Mouse (Mus musculus): ENCODE data around the gene Fam149b. TPM values are rescaled to one million over a fixed set of nuclear protein-coding genes. Genes with fewer than 3 reads are reported as not detected.
A peak's percentile ranks its signal among the peaks of the same experiment; 100 is the strongest.
"Not testable (repeated sequence)": the region's sequence is repeated elsewhere in the genome, so short reads cannot be mapped to it uniquely, and the experiment has no call there.

The Fam149b gene
- 31.1 and 34.8 TPM in 2 replicates for polyA plus RNA-seq (2015; fragmentation: Nextera tagmentation; extraction: Ambion mirVana)

GRCm38 (mm10) chr14:20347991-20348541 is at the start of gene Fam149b, which contains the start of gene Ecd:
TSS of gene Fam149b (plus strand) at chr14:20348162.
TSS of gene Ecd (minus strand) at chr14:20348121.
- peak within 1 kb of the TSS; percentile 94 for H3K9ac ChIP-seq
- no peaks in the 10 kb centered on the region for H3K27me3 ChIP-seq
- H3K27ac ChIP-seq, result peak within 1 kb of the TSS; percentile 92
- ATAC-seq (ENCODE audit: insufficient number of reproducible peaks, low FRiP score, low TSS enrichment, low read depth), result peak; percentile 97
- WGBS, result under 1% methylated on average over 42 of the region's 42 CpGs
- peaks cover 32% of the 10 kb centered on the region for H3K36me3 ChIP-seq
- H3K9me3 ChIP-seq, result no peaks in the 10 kb centered on the region
- H3K4me2 ChIP-seq, result peak within 1 kb of the TSS; percentile 67
- peaks cover 3% of the 10 kb centered on the region; the same call in 1 of the 2 replicates for H3K4me1 ChIP-seq
- peak within 1 kb of the TSS; percentile 78 for H3K4me3 ChIP-seq

GRCm38 (mm10) chr14:20305085-20305484 is 42.9 kb upstream of the Fam149b start:
- H3K36me3 ChIP-seq, result peaks cover 26% of the 10 kb centered on the region
- H3K27ac ChIP-seq; ATAC-seq (ENCODE audit: insufficient number of reproducible peaks, low FRiP score, low TSS enrichment, low read depth); H3K27me3 ChIP-seq; H3K9ac ChIP-seq; H3K9me3 ChIP-seq; H3K4me2 ChIP-seq; H3K4me3 ChIP-seq; H3K4me1 ChIP-seq: not testable (repeated sequence)
- 53% methylated on average over 2 of the region's 2 CpGs for WGBS

GRCm38 (mm10) chr14:20315137-20315536 is 32.8 kb upstream of the Fam149b start:
- 57% methylated on average over 1 of the region's 1 CpGs for WGBS
- no peak for ATAC-seq (ENCODE audit: insufficient number of reproducible peaks, low FRiP score, low TSS enrichment, low read depth)
- H3K36me3 ChIP-seq, result peaks cover 60% of the 10 kb centered on the region
- H3K27me3 ChIP-seq, result no peaks in the 10 kb centered on the region
- H3K27ac ChIP-seq, result no peak overlapping the region
- no peak overlapping the region for H3K9ac ChIP-seq
- no peaks in the 10 kb centered on the region for H3K9me3 ChIP-seq
- H3K4me2 ChIP-seq, result no peak overlapping the region
- H3K4me3 ChIP-seq, result no peak overlapping the region
- no peaks in the 10 kb centered on the region for H3K4me1 ChIP-seq

- H3K9me3 ChIP-seq, result no peaks in the 10 kb centered on the region
- no peak overlapping the region for H3K9ac ChIP-seq
- H3K4me1 ChIP-seq, result no peaks in the 10 kb centered on the region
- no peak for ATAC-seq (ENCODE audit: insufficient number of reproducible peaks, low FRiP score, low TSS enrichment, low read depth)
- H3K27me3 ChIP-seq, result no peaks in the 10 kb centered on the region
- 78% methylated on average over 3 of the region's 3 CpGs for WGBS
- peaks cover 62% of the 10 kb centered on the region for H3K36me3 ChIP-seq
- no peak overlapping the region for H3K4me3 ChIP-seq
- H3K27ac ChIP-seq, result no peak overlapping the region
- H3K4me2 ChIP-seq, result no peak overlapping the region
Measured at GRCm38 (mm10) chr14:20319420-20319819, 28.5 kb upstream of the Fam149b start.

GRCm38 (mm10) chr14:20324196-20324595 is 23.8 kb upstream of the Fam149b start:
- Histone ChIP-seq H3K9ac (no peak overlapping the region), H3K4me3 (no peak overlapping the region), H3K27ac (no peak overlapping the region), H3K27me3 (no peaks in the 10 kb centered on the region), H3K4me1 (no peaks in the 10 kb centered on the region), H3K36me3 (peaks cover 77% of the 10 kb centered on the region), H3K4me2 (no peak overlapping the region), H3K9me3 (no peaks in the 10 kb centered on the region)
- ATAC-seq (ENCODE audit: insufficient number of reproducible peaks, low FRiP score, low TSS enrichment, low read depth), result no peak
- 96% methylated on average over 9 of the region's 9 CpGs for WGBS

- ATAC-seq (ENCODE audit: insufficient number of reproducible peaks, low FRiP score, low TSS enrichment, low read depth), result no peak
- no peaks in the 10 kb centered on the region for H3K9me3 ChIP-seq
- H3K4me2 ChIP-seq, result no peak overlapping the region
- H3K36me3 ChIP-seq, result peaks cover 77% of the 10 kb centered on the region
- H3K9ac ChIP-seq, result no peak overlapping the region
- WGBS, result 68% methylated on average over 9 of the region's 9 CpGs
- no peaks in the 10 kb centered on the region for H3K27me3 ChIP-seq
- no peak overlapping the region for H3K4me3 ChIP-seq
- no peaks in the 10 kb centered on the region for H3K4me1 ChIP-seq
- no peak overlapping the region for H3K27ac ChIP-seq
Measured at GRCm38 (mm10) chr14:20328474-20328873, 19.5 kb upstream of the Fam149b start.

GRCm38 (mm10) chr14:20331316-20331715 is 16.6 kb upstream of the Fam149b start:
- Histone ChIP-seq H3K36me3 (peaks cover 86% of the 10 kb centered on the region), H3K4me3 (no peak overlapping the region), H3K9ac (no peak overlapping the region), H3K4me1 (no peaks in the 10 kb centered on the region), H3K4me2 (no peak overlapping the region), H3K9me3 (no peaks in the 10 kb centered on the region), H3K27me3 (no peaks in the 10 kb centered on the region), H3K27ac (no peak overlapping the region)
- ATAC-seq (ENCODE audit: insufficient number of reproducible peaks, low FRiP score, low TSS enrichment, low read depth), result no peak
- WGBS, result 81% methylated on average over 4 of the region's 4 CpGs

GRCm38 (mm10) chr14:20339415-20339814 is 8.5 kb upstream of the Fam149b start:
- Histone ChIP-seq H3K9me3 (no peaks in the 10 kb centered on the region), H3K36me3 (peaks cover 58% of the 10 kb centered on the region), H3K4me2 (no peak overlapping the region), H3K9ac (no peak overlapping the region), H3K27ac (no peak overlapping the region), H3K4me3 (no peak overlapping the region), H3K27me3 (no peaks in the 10 kb centered on the region), H3K4me1 (no peaks in the 10 kb centered on the region)
- WGBS, result 94% methylated on average over 5 of the region's 5 CpGs
- no peak for ATAC-seq (ENCODE audit: insufficient number of reproducible peaks, low FRiP score, low TSS enrichment, low read depth)

- H3K9ac ChIP-seq, result no peak overlapping the region
- peaks cover 57% of the 10 kb centered on the region for H3K36me3 ChIP-seq
- ATAC-seq (ENCODE audit: insufficient number of reproducible peaks, low FRiP score, low TSS enrichment, low read depth), result no peak
- no peak overlapping the region for H3K4me2 ChIP-seq
- WGBS, result 84% methylated on average over 8 of the region's 8 CpGs
- H3K4me1 ChIP-seq, result no peaks in the 10 kb centered on the region
- no peak overlapping the region for H3K4me3 ChIP-seq
- H3K27ac ChIP-seq, result no peak overlapping the region
- no peaks in the 10 kb centered on the region for H3K9me3 ChIP-seq
- no peaks in the 10 kb centered on the region for H3K27me3 ChIP-seq
Measured at GRCm38 (mm10) chr14:20340149-20340548, 7.8 kb upstream of the Fam149b start.

GRCm38 (mm10) chr14:20340866-20341265 is 7.1 kb upstream of the Fam149b start:
- Histone ChIP-seq H3K9ac (no peak overlapping the region), H3K4me1 (no peaks in the 10 kb centered on the region), H3K27me3 (no peaks in the 10 kb centered on the region), H3K4me3 (no peak overlapping the region), H3K9me3 (no peaks in the 10 kb centered on the region), H3K27ac (no peak overlapping the region), H3K4me2 (no peak overlapping the region), H3K36me3 (peaks cover 57% of the 10 kb centered on the region)
- 76% methylated on average over 7 of the region's 7 CpGs for whole genome bisulfite sequencing
- no peak for ATAC-seq (ENCODE audit: insufficient number of reproducible peaks, low FRiP score, low TSS enrichment, low read depth)

GRCm38 (mm10) chr14:20345885-20346284 is 2.1 kb upstream of the Fam149b start:
- Histone ChIP-seq H3K9ac (no peak overlapping the region), H3K36me3 (peaks cover 37% of the 10 kb centered on the region), H3K4me1 (peaks cover 3% of the 10 kb centered on the region; the same call in 1 of the 2 replicates), H3K27me3 (no peaks in the 10 kb centered on the region), H3K27ac (no peak overlapping the region), H3K4me3 (no peak overlapping the region), H3K4me2 (no peak overlapping the region), H3K9me3 (no peaks in the 10 kb centered on the region)
- WGBS, result 88% methylated on average over 9 of the region's 9 CpGs
- no peak for ATAC-seq (ENCODE audit: insufficient number of reproducible peaks, low FRiP score, low TSS enrichment, low read depth)

- peak overlapping the region; percentile 94 for H3K9ac ChIP-seq
- H3K27ac ChIP-seq, result peak overlapping the region; percentile 84
- H3K4me1 ChIP-seq, result peaks cover 3% of the 10 kb centered on the region; the same call in 1 of the 2 replicates
- no peaks in the 10 kb centered on the region for H3K9me3 ChIP-seq
- WGBS, result 3% methylated on average over 15 of the region's 15 CpGs
- H3K36me3 ChIP-seq, result peaks cover 32% of the 10 kb centered on the region
- peak overlapping the region; percentile 78 for H3K4me3 ChIP-seq
- ATAC-seq (ENCODE audit: insufficient number of reproducible peaks, low FRiP score, low TSS enrichment, low read depth), result peak; percentile 66
- peak overlapping the region; percentile 67 for H3K4me2 ChIP-seq
- no peaks in the 10 kb centered on the region for H3K27me3 ChIP-seq
Measured at GRCm38 (mm10) chr14:20347441-20347990, 446 bp upstream of the Fam149b start.
